Mouse (Mus musculus): ENCODE data around the gene Txndc2.

DNA sequence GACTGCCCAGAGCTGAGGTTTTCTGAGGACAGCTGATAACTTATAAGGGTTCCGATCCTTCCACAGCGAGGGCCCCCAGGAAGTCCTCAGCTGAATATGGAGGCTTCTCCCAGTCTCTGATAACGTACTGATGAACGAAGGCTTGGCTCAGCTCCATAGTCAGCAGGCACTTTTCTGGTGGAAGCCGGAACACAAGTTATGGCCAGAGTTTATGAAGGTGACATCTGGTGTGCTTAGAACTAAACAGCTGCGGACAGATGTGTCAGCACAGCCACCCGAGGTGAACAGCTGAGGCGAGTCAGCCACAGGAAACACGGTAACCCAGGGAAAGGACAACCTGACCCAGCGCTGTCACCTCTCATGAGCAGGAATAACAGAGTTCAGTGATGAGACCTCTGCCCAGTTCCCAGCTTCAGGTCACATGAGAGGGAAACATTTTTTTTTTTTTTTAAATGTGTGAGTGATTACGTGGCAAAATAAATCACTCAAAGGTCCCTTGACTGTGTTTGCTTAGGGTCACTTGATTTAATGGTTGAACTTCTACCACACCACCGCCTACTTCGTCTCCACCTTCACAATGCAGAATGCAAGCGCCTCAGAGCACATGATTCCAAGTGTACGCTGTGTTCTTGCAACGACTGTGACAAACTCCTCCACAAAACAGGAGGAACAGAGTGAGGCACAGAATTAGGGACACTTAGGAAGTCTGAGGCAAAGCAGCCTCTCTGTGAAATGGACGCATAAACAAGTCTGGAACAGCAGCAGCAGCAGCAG lies 24.6 kb upstream of the Txndc2 start:
- no peak for TF ChIP-seq POLR2A (IDR thresholded peaks at IDR 0.05; ENCODE audit: extremely low read depth, insufficient read depth, low read length)
- no peak for TF ChIP-seq CTCF (IDR thresholded peaks at IDR 0.05; ENCODE audit: low read depth, low read length)
